Mouse (Mus musculus) kidney, adult 2 months (tissue): ENCODE measurements around the gene Egfem1. TPM values are rescaled to one million over a fixed set of nuclear protein-coding genes. Genes with fewer than 3 reads are reported as not detected.

ENCODE experiments used
- DNase-seq: peaks from one replicate; pipeline ENCODE4 v3.0.0; 2021
- H3K27ac ChIP-seq: fragments of 200-500 bp; 2 replicates; pipeline ENCODE4 v1.5.1; 2012; ENCODE audit warnings: low read depth, low read length, control low read depth, inconsistent platforms; ENCODE audit not compliant: insufficient read depth
- H3K27me3 ChIP-seq: fragments of 200-500 bp; replicated peaks from 2 replicates; pipeline ENCODE4 v1.6.1; 2012; ENCODE audit warnings: mild to moderate bottlenecking, moderate library complexity, low read length, inconsistent platforms; ENCODE audit not compliant: control insufficient read depth, insufficient read depth
- H3K36me3 ChIP-seq: fragments of 200-500 bp; 2 replicates; pipeline ENCODE4 v1.6.1; 2012; ENCODE audit warnings: mild to moderate bottlenecking, moderate library complexity, low read length, inconsistent platforms; ENCODE audit not compliant: control insufficient read depth, insufficient read depth
- H3K4me1 ChIP-seq: fragments of 200-500 bp; 2 replicates; pipeline ENCODE4 v1.6.1; 2011; ENCODE audit warnings: low read length; ENCODE audit not compliant: control insufficient read depth, insufficient read depth
- H3K4me3 ChIP-seq: fragments of 200-500 bp; 2 replicates; pipeline ENCODE4 v1.5.1; 2011; ENCODE audit warnings: mild to moderate bottlenecking, low read depth, low read length, control low read depth; ENCODE audit not compliant: insufficient read depth
- CTCF ChIP-seq: fragments of 200-500 bp; conservative IDR thresholded peaks from 2 replicates; pipeline ENCODE4 v1.5.1; 2011; ENCODE audit warnings: low read depth, mild to moderate bottlenecking, control low read depth, low read length, moderate library complexity, mixed read lengths; ENCODE audit not compliant: insufficient read depth, insufficient read length
- POLR2A ChIP-seq: fragments of 200-500 bp; IDR thresholded peaks from one replicate; pipeline ENCODE4 v1.6.1; 2011; ENCODE audit warnings: low read depth, low read length, control low read depth
- WGBS: fragments of 180-500 bp; shearing (Covaris S2); methylation state at CpG from one replicate; pipeline ENCODE4 v1.1.7; 2018; 5-methylcytosine and 5-hydroxymethylcytosine counted together
- polyA plus RNA-seq: library from polyadenylated mRNA; depleted of rRNA; stranded (reverse); fragments of >200 nt; gene quantifications from 2 replicates; pipeline ENCODE4 v1.2.3, GENCODE M21; 2012

Egfem1 gene
- polyA plus RNA-seq, 1 experiment = 0.25 TPM

DNA sequence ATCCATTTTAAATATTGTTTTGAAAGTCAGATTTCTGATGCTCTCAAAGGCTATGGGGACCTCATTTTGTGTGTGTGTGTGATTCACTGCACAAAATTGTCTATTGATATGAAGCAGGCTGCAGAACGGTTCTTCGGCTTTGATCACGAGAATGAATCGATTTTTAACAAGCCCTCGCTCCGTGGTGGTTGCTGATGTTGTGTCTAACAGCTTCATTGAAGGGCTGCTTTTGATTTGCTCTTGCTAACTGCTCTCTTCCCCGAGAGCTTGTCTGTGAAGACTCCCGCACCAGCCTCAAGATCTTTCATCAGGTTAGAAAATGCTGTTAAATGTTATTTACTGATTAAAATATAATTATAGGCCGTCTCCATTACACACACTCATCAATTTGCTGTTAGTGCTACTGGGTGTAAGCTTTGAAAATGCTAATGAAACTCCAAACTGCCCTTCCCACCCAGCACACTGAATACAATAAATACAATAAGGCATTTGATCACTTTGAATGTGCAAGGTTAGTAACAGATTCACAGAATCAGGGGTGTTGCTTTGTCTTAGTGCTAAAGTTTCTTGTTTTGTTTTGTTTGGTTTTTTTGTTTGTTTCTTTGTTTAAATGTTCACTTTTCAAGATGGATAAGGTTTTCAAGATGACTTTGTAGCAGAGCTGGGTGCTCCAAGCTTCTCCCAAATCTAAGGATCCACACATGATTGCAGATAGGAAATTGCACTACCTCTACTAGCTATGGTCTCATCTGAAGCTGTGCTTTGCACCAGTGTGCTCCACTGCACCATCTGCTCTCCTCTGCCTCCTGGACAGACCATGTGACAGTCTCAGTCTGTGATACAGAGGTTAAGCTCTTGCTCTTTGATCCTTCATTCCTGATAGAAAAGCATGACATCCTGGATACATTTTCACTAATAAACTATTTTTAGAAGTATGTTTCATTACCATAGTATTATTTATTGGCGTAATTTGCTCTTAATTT lies 350.6 kb downstream of the Egfem1 start:
- WGBS = 81% methylated on average over 10 of the region's 10 CpGs
- no peak for DNase-seq
- no peak overlapping the region for H3K4me3 ChIP-seq

GRCm38 (mm10) chr3:29443024-29443423 lies 361.2 kb downstream of the Egfem1 start:
- WGBS = 90% methylated on average over 6 of the region's 6 CpGs
- H3K27ac ChIP-seq = no peak overlapping the region
- DNase-seq = no peak
- no peaks in the 10 kb centered on the region for H3K4me1 ChIP-seq
- no peak overlapping the region for H3K4me3 ChIP-seq
- TF ChIP-seq CTCF = no peak
- no peak for TF ChIP-seq POLR2A
- H3K27me3 ChIP-seq = no peaks in the 10 kb centered on the region
- no peaks in the 10 kb centered on the region for H3K36me3 ChIP-seq

More for the DNA sequence above, 350.6 kb downstream of the Egfem1 start:
- Histone ChIP-seq H3K27ac (no peak overlapping the region), H3K27me3 (no peaks in the 10 kb centered on the region), H3K4me1 (no peaks in the 10 kb centered on the region), H3K36me3 (no peaks in the 10 kb centered on the region)
- no peak for TF ChIP-seq POLR2A
- no peak for TF ChIP-seq CTCF

DNA sequence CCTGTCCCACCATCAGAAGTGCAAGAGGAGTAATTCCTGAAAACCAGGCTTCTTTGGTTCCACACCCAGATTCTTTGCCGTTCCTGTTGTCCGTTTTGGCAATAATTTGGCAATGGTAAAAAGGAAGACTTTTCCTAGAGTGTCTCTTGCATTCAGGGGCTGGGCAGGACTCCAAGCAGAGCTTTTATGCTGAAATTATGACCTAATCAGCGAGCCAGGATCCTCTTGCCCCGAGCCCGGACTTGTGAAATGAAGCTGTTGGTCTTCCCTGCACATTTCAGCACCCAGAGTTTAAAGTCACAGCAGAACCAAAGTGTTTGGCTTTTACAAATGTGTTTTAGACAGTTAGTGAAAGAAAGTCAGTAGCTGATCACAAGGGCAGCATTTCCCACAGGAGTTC lies 362.8 kb downstream of the Egfem1 start:
- Histone ChIP-seq H3K27ac (no peak overlapping the region), H3K4me1 (no peaks in the 10 kb centered on the region), H3K36me3 (no peaks in the 10 kb centered on the region), H3K4me3 (no peak overlapping the region), H3K27me3 (no peaks in the 10 kb centered on the region)
- no peak for TF ChIP-seq POLR2A
- TF ChIP-seq CTCF = no peak
- whole genome bisulfite sequencing = 51% methylated on average over 5 of the region's 5 CpGs
- peak; percentile 35 for DNase-seq

- 54% methylated on average over 3 of the region's 3 CpGs for WGBS
- H3K27ac ChIP-seq = no peak overlapping the region
- no peaks in the 10 kb centered on the region for H3K4me1 ChIP-seq
- DNase-seq = peak; percentile 3
- TF ChIP-seq POLR2A (no peak), CTCF (no peak)
- no peak overlapping the region for H3K4me3 ChIP-seq
- no peaks in the 10 kb centered on the region for H3K36me3 ChIP-seq
- no peaks in the 10 kb centered on the region for H3K27me3 ChIP-seq
Observed at GRCm38 (mm10) chr3:29446081-29446480, 364.3 kb downstream of the Egfem1 start.

GRCm38 (mm10) chr3:29448829-29449406 lies 367.1 kb downstream of the Egfem1 start:
- H3K4me1 ChIP-seq = no peaks in the 10 kb centered on the region
- no peaks in the 10 kb centered on the region for H3K27me3 ChIP-seq
- H3K27ac ChIP-seq = no peak overlapping the region
- DNase-seq = no peak
- no peak overlapping the region for H3K4me3 ChIP-seq
- no peaks in the 10 kb centered on the region for H3K36me3 ChIP-seq
- whole genome bisulfite sequencing = 79% methylated on average over 5 of the region's 5 CpGs
- no peak for TF ChIP-seq CTCF

DNA sequence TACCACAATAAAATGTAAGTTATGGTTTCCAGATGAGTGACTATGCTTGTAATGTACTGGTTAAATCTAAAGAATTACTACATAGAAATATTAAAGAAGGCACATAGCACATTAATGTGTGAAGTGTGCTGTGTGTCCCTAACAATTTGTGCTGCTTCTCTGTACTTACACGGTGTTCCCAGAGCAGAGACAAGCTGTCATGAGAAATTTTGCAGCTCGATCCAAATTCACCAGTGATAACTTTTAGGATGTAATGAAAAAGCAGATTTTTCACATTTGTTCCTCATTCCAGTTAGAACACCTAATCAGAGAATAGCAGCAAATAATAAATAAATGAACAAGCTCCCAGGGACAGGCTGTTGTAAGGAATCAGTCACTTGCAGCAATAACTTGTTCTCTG lies 416.4 kb downstream of the Egfem1 start:
- Histone ChIP-seq H3K4me3 (no peak overlapping the region), H3K27me3 (no peaks in the 10 kb centered on the region), H3K4me1 (no peaks in the 10 kb centered on the region), H3K27ac (no peak overlapping the region), H3K36me3 (no peaks in the 10 kb centered on the region)
- 74% methylated on average over 2 of the region's 2 CpGs for WGBS
- no peak for DNase-seq
- no peak for TF ChIP-seq POLR2A
- no peak for TF ChIP-seq CTCF

GRCm38 (mm10) chr3:29499188-29499587 lies 417.4 kb downstream of the Egfem1 start:
- 62% methylated on average over 6 of the region's 6 CpGs for WGBS
- no peak for TF ChIP-seq CTCF
- TF ChIP-seq POLR2A = no peak

More at GRCm38 (mm10) chr3:29499188-29499587, 417.4 kb downstream of the Egfem1 start:
- no peaks in the 10 kb centered on the region for H3K36me3 ChIP-seq
- no peaks in the 10 kb centered on the region for H3K27me3 ChIP-seq
- H3K27ac ChIP-seq = no peak overlapping the region
- no peaks in the 10 kb centered on the region for H3K4me1 ChIP-seq
- no peak for DNase-seq
- no peak overlapping the region for H3K4me3 ChIP-seq
